19 mouse cellular contexts compared by ENCODE assay signal in genomic region chr8:56695436-56695835, GRCm38 (mm10).
"Had no signal": no experiment of that assay in that cellular context is flagged by ENCODE, and none has a peak within 500 bp of the region (broad histone marks: within the 10 kb centered on the region; RNA-seq: fewer than 3 reads in every experiment).

No protein-coding gene starts in this region.

- H3K27ac ChIP-seq: liver, embryonic 15.5 days; midbrain, embryonic 10.5 days; midbrain, embryonic 12.5 days; neural tube, embryonic 13.5 days; neural tube, embryonic 15.5 days had no signal

- H3K9ac ChIP-seq: liver, embryonic 15.5 days; lung, embryonic 14.5 days; midbrain, embryonic 12.5 days; neural tube, embryonic 13.5 days; neural tube, embryonic 15.5 days had no signal

- H3K4me3 ChIP-seq: liver, embryonic 15.5 days; midbrain, embryonic 10.5 days; midbrain, embryonic 12.5 days; neural tube, embryonic 13.5 days; neural tube, embryonic 15.5 days had no signal

- H3K9me3 ChIP-seq: liver, embryonic 15.5 days; midbrain, embryonic 10.5 days; midbrain, embryonic 12.5 days; neural tube, embryonic 13.5 days; neural tube, embryonic 15.5 days had no signal

- H3K27me3 ChIP-seq: liver, embryonic 15.5 days; midbrain, embryonic 12.5 days; neural tube, embryonic 13.5 days; neural tube, embryonic 15.5 days had no signal

- DNase-seq: lung, adult 18-20 months; lung, embryonic 14.5 days; lung, postnatal 10 days; lung, postnatal 4 days; midbrain, embryonic 14.5 days; retina, postnatal 1 day; right cerebral cortex, adult 18-20 months; right cerebral cortex, postnatal 25 days; right cerebral cortex, postnatal 4 days; spleen, adult 18-20 months; thymus, adult 18-20 months; thymus, postnatal 14 days; thymus, postnatal 36 days had no signal

- ATAC-seq: midbrain, embryonic 16.5 days had no signal

- H3K4me1 ChIP-seq: liver, embryonic 15.5 days; midbrain, embryonic 10.5 days; midbrain, embryonic 12.5 days; neural tube, embryonic 13.5 days; neural tube, embryonic 15.5 days had no signal

- H3K36me3 ChIP-seq: liver, embryonic 15.5 days; midbrain, embryonic 10.5 days; midbrain, embryonic 12.5 days; neural tube, embryonic 13.5 days; neural tube, embryonic 15.5 days had no signal

- H3K4me2 ChIP-seq: liver, embryonic 15.5 days; lung, embryonic 14.5 days; midbrain, embryonic 12.5 days; neural tube, embryonic 13.5 days; neural tube, embryonic 15.5 days had no signal
